Mouse (Mus musculus) embryonic facial prominence, embryonic 15.5 days (tissue): Measurements from ENCODE around the gene Foxd1. TPM values are rescaled to one million over a fixed set of nuclear protein-coding genes. Genes with fewer than 3 reads are reported as not detected.

Experiments used
- ATAC-seq: fragments of 200-750 bp; cut with Nextera tagmentation; 2 replicates; pipeline ENCODE4 v1.8.0; 2017; ENCODE audit warnings: low read depth, moderate TSS enrichment; ENCODE audit not compliant: insufficient number of reproducible peaks, low FRiP score, low TSS enrichment
- H3K27ac ChIP-seq: fragments of 300-500 bp; sonication (generic); replicated peaks from 2 replicates; pipeline ENCODE4 v1.5.1; 2015; ENCODE audit warnings: mild to moderate bottlenecking, inconsistent platforms
- H3K27me3 ChIP-seq: fragments of 300-500 bp; sonication (generic); 2 replicates; pipeline ENCODE4 v1.6.1; 2015; ENCODE audit warnings: inconsistent platforms
- H3K36me3 ChIP-seq: fragments of 300-500 bp; sonication (generic); 2 replicates; pipeline ENCODE4 v1.6.1; 2015; ENCODE audit warnings: mild to moderate bottlenecking, inconsistent platforms
- H3K4me1 ChIP-seq: fragments of 300-500 bp; sonication (generic); 2 replicates; pipeline ENCODE4 v1.6.1; 2015; ENCODE audit warnings: inconsistent platforms
- H3K4me2 ChIP-seq: fragments of 300-500 bp; sonication (generic); replicated peaks from 2 replicates; pipeline ENCODE4 v1.6.1; 2015; ENCODE audit warnings: mild to moderate bottlenecking, inconsistent platforms
- H3K4me3 ChIP-seq: fragments of 300-500 bp; sonication (generic); replicated peaks from 2 replicates; pipeline ENCODE4 v1.5.1; 2015; ENCODE audit warnings: mild to moderate bottlenecking, inconsistent platforms
- H3K9ac ChIP-seq: fragments of 300-500 bp; sonication (generic); 2 replicates; pipeline ENCODE4 v1.6.1; 2015; ENCODE audit warnings: inconsistent platforms
- H3K9me3 ChIP-seq: fragments of 300-500 bp; sonication (generic); replicated peaks from 2 replicates; pipeline ENCODE4 v1.6.1; 2016; ENCODE audit warnings: inconsistent platforms
- WGBS: fragments of 180-500 bp; shearing (Covaris S2); methylation state at CpG from one replicate; pipeline ENCODE4 v1.1.7; 2015; 5-methylcytosine and 5-hydroxymethylcytosine counted together
- polyA plus RNA-seq: library from polyadenylated mRNA; unstranded; fragments of >200 nt; fragmentation: Nextera tagmentation; extraction: Ambion mirVana; gene quantifications from 2 replicates; pipeline ENCODE4 v1.2.1, GENCODE M21; 2015

Gene Foxd1
- polyA plus RNA-seq: 3.0 and 3.1 TPM in 2 replicates

DNA sequence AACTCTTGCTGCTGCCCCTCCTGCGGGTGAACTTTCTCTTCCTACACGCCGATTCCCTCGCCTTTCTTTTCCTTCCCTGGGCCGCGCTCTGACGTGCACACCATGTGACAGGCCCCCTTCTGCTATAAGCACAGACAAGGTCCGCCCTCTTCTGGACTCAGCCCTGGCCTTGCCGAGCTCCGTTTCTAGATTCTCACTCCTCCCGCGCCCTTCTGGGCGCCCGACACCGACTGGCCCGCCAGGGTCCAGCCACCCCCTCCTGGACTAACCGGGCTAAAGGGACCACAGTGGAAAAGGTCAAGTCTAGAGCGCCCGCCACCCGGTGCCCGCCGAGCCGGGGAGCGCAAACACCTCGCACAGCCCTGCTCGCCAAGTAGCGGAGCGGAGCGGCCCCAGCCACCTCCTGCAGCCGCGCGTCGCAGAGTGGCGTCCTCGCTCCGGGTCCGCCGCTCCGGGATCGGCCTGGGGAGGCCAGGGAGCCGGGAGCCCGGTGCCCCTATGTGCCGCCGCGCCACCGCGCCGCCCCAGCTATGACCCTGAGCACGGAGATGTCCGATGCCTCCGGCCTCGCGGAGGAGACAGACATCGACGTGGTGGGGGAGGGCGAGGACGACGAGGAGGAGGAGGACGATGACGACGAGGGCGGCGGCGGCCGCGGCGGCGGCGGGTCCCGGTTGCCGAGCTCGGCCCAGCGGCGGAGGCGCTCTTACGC is at the start of gene Foxd1:
TSS of gene Foxd1 (plus strand) at position 153 of the 712 bp plus-strand sequence.
- Histone ChIP-seq H3K4me1 (peaks cover 24% of the 10 kb centered on the region), H3K4me3 (peak within 1 kb of the TSS; percentile 45), H3K9ac (peak within 1 kb of the TSS; percentile 15), H3K4me2 (peak within 1 kb of the TSS; percentile 77), H3K27me3 (peaks cover 88% of the 10 kb centered on the region), H3K36me3 (no peaks in the 10 kb centered on the region), H3K9me3 (no peaks in the 10 kb centered on the region), H3K27ac (peak within 1 kb of the TSS; percentile 71; the same call in 1 of the 2 replicates)
- peak; percentile 92 for ATAC-seq
- 0% methylated on average over 62 of the region's 76 CpGs for WGBS

DNA sequence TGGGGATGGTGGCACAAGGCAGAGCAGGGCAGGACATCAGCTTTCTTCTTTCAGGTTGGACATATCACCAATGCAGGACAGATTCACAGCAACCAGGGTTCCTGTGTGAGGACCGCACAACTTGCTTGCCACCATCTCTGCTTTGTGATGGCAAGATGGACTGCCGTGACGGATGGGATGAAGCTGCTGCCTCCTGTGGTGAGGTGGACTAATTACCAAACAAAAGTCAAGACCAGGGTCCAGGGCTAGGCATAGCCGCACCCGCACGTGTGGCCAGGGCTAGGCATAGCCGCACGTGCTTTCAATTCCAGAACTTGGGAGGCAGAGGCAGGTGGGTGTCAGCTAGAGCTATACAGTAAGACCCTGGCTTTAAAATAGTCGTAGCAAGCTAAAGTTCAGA is 48.8 kb upstream of the Foxd1 start:
- 91% methylated on average over 9 of the region's 9 CpGs for WGBS
- Histone ChIP-seq H3K4me1 (peaks cover 5% of the 10 kb centered on the region; the same call in 1 of the 2 replicates), H3K4me2 (no peak overlapping the region), H3K9me3 (no peaks in the 10 kb centered on the region), H3K27me3 (no peaks in the 10 kb centered on the region), H3K9ac (no peak overlapping the region), H3K27ac (no peak overlapping the region), H3K36me3 (peaks cover 19% of the 10 kb centered on the region), H3K4me3 (no peak overlapping the region)
- ATAC-seq: no peak

DNA sequence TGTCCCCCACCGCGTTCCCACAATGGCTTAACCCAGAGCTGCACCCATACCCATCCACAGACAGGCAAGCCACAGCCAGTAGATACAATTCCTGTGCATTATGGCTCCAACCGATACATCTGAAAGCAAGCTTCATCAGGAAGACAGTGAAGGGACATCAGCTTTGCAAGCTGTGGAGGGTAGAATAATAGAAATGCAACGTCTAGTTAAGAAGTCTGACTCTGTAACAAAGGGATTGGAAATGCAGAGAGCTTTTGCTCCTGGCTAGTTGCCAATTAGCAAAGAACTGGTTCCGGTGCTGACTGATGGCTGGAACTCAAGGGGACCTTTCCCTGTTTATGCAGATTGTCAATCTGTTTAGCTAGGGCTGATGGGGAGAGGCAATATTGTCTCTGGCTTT is 47.6 kb upstream of the Foxd1 start:
- 36% methylated on average over 5 of the region's 5 CpGs for WGBS
- H3K4me1 ChIP-seq: peaks cover 5% of the 10 kb centered on the region; the same call in 1 of the 2 replicates

DNA sequence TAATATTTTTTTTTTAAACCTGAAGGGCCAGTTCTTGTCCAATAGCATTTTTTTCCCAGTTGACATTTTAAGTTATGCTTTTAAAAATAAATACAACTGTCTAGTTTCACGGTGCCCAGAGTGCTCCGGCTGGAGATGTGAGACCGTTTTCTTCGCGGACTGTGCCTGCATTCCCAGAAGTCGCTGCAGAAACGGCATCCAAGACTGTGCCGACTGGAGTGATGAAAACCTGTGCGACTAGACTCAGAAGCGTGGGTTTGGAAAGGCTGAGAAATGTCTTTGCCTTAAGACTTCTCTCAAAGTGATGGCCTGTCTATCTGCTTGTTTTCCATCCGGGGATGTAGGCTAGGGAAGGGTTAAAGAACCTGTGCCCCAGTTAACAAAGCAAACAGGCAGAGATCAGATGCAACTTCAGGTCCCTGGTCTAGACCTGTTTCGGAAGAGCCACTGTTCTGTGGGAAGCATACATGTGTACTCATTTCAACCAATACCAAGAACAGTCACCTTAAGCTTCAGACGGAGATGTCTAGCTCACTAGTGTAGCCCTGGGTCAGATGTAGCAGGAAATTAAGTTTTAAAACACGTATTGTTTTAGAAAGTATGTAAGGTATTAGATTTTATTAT is 47.1 kb upstream of the Foxd1 start:
- Histone ChIP-seq H3K4me1 (peaks cover 5% of the 10 kb centered on the region; the same call in 1 of the 2 replicates), H3K9me3 (no peaks in the 10 kb centered on the region), H3K4me2 (no peak overlapping the region), H3K9ac (no peak overlapping the region), H3K4me3 (no peak overlapping the region), H3K27ac (peak overlapping the region; percentile 45; the same call in 1 of the 2 replicates), H3K36me3 (peaks cover 36% of the 10 kb centered on the region), H3K27me3 (no peaks in the 10 kb centered on the region)
- ATAC-seq: no peak
- WGBS: 37% methylated on average over 14 of the region's 14 CpGs

More for the DNA sequence above, 47.6 kb upstream of the Foxd1 start:
- H3K36me3 ChIP-seq: peaks cover 30% of the 10 kb centered on the region
- no peaks in the 10 kb centered on the region for H3K27me3 ChIP-seq
- no peak overlapping the region for H3K9ac ChIP-seq
- H3K27ac ChIP-seq: no peak overlapping the region
- ATAC-seq: no peak
- no peak overlapping the region for H3K4me3 ChIP-seq
- no peak overlapping the region for H3K4me2 ChIP-seq
- H3K9me3 ChIP-seq: no peaks in the 10 kb centered on the region

DNA sequence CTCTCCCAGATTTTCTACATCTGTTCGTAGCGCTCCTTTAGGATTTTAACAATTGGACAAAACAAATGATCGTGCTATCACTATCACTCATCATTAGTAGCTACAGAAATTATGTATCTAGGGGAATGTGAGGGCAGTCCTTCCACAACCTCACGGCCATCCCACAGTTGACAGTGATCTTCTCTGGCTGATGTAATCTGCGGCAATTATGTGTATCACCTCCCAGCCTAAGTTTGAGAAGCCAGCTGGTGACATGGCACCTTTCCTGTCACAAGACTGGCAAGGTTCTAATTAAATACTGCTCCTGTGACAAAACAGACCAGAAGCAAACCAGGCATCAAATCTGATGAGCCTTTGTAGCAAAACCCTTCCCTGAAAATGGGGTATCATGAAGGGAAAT is 46.0 kb upstream of the Foxd1 start:
- no peaks in the 10 kb centered on the region for H3K9me3 ChIP-seq
- H3K4me2 ChIP-seq: no peak overlapping the region
- no peak overlapping the region for H3K9ac ChIP-seq
- no peak for ATAC-seq
- peaks cover 44% of the 10 kb centered on the region for H3K36me3 ChIP-seq
- no peaks in the 10 kb centered on the region for H3K27me3 ChIP-seq
- H3K27ac ChIP-seq: no peak overlapping the region
- WGBS: 73% methylated on average over 5 of the region's 5 CpGs
- peaks cover 5% of the 10 kb centered on the region; the same call in 1 of the 2 replicates for H3K4me1 ChIP-seq
- H3K4me3 ChIP-seq: no peak overlapping the region

DNA sequence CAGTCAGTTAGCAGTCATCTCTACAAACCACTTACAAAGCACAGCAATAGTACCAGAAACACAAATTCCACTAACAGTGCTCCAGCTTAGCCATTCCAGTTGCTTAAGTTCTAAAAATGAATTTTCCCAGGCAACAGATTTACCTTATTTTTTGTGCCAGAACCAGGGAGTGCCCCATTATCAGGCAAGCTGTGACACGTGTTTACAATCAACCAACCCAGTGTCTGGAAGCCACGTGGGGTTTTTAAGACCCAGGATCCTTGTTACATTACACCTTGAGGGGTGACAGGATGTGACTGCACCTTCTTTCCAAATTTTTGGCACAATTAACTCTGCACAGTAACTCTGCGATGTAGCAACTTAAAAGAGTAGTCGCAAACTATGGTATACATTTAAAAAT is 45.3 kb upstream of the Foxd1 start:
- WGBS: 60% methylated on average over 4 of the region's 4 CpGs
- no peak overlapping the region for H3K4me2 ChIP-seq

DNA sequence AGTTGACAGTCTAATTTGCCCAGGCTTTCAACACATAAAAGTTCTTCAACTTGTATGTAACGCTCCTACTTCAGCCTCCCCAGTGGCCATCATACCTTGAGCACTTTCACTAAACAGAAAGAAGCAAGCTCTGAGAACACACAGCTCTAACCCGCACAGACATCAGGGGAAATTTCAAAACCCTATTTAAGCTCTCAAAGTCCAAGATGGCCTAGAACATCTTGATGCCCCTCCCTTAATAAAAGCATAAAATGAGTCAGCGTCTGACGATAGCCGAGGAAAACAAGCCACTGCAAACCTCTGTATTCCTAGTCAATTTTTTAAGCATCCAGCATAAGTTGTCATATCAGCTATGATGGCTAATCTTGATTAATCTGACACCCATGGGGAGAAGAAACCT is 42.4 kb upstream of the Foxd1 start:
- peaks cover 52% of the 10 kb centered on the region for H3K36me3 ChIP-seq
- 90% methylated on average over 5 of the region's 5 CpGs for WGBS
- peaks cover 13% of the 10 kb centered on the region for H3K4me1 ChIP-seq

More for the DNA sequence above, 45.3 kb upstream of the Foxd1 start:
- no peak overlapping the region for H3K9ac ChIP-seq
- ATAC-seq: no peak
- H3K4me3 ChIP-seq: no peak overlapping the region
- no peaks in the 10 kb centered on the region for H3K27me3 ChIP-seq
- H3K36me3 ChIP-seq: peaks cover 51% of the 10 kb centered on the region
- H3K27ac ChIP-seq: no peak overlapping the region
- no peaks in the 10 kb centered on the region for H3K9me3 ChIP-seq
- H3K4me1 ChIP-seq: peaks cover 5% of the 10 kb centered on the region; the same call in 1 of the 2 replicates

DNA sequence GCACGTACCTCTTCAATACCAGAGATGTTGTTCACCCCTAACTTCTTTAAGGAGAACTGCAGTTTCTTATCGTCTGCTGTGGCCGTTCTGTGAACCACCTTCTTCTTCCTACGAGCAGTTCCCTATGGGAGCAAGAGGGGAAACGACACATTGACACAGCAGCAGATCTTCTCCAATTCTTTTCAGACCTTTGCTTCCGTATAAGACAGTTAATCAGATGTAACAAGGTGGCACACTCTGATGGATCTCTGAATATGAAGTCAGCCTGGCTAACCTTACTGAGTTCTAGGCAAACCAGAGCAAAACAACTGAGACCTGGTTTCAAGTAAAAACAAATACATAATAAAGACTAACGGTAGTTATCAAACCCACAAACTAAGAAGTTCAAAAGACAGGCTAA is 40.4 kb upstream of the Foxd1 start:
- no peak for ATAC-seq
- H3K27me3 ChIP-seq: no peaks in the 10 kb centered on the region
- H3K9me3 ChIP-seq: no peaks in the 10 kb centered on the region
- 69% methylated on average over 7 of the region's 7 CpGs for WGBS
- H3K4me2 ChIP-seq: no peak overlapping the region
- peaks cover 16% of the 10 kb centered on the region for H3K4me1 ChIP-seq
- no peak overlapping the region for H3K9ac ChIP-seq
- H3K4me3 ChIP-seq: no peak overlapping the region
- no peak overlapping the region for H3K27ac ChIP-seq
- peaks cover 45% of the 10 kb centered on the region for H3K36me3 ChIP-seq

More for the DNA sequence above, 42.4 kb upstream of the Foxd1 start:
- Histone ChIP-seq H3K9me3 (no peaks in the 10 kb centered on the region), H3K4me2 (no peak overlapping the region), H3K27me3 (no peaks in the 10 kb centered on the region), H3K27ac (no peak overlapping the region), H3K4me3 (no peak overlapping the region), H3K9ac (no peak overlapping the region)
- ATAC-seq: no peak

DNA sequence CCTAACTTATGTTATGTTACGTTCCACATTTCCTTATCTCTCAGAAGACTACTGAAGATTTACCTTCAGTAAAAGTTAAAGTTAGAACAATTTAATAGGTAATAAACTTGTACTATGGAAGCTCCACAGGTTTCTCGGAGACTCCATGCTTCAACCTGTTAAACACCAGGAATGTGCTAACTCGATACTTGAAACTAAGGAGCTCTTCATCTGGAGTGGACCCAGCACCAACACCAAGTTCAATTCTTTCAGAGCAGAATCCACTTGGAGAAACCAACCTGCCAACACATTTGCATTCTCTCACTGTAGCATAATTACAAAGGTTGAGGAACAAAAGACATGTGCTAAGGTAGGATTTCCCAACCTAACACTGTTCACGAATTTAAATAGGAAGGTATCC is 38.9 kb upstream of the Foxd1 start:
- H3K27ac ChIP-seq: no peak overlapping the region
- H3K4me1 ChIP-seq: peaks cover 16% of the 10 kb centered on the region
- H3K9ac ChIP-seq: no peak overlapping the region
- H3K27me3 ChIP-seq: no peaks in the 10 kb centered on the region
- peak overlapping the region; percentile 55 for H3K4me2 ChIP-seq
- ATAC-seq: no peak
- H3K9me3 ChIP-seq: no peaks in the 10 kb centered on the region
- peaks cover 35% of the 10 kb centered on the region for H3K36me3 ChIP-seq
- WGBS: 59% methylated on average over 4 of the region's 4 CpGs
- H3K4me3 ChIP-seq: peak overlapping the region; percentile 21; the same call in 1 of the 2 replicates

DNA sequence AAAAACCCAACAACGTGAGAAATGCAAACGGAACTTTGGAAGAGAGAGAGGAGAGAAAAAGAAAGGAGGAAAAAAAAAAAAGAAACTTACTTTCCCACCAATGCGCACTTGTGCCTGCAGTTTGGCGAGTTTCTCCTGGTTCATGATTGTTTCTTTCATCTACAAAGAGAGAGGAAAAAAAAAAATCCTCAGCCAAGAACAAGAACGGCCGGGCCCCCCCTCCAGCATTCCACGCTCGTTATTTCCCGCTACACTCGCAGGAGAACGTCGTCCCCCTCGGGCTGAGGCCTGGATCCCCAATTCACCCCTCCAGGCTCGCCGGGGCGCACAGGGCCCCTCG is 37.9 kb upstream of the Foxd1 start:
- Histone ChIP-seq H3K4me3 (peak overlapping the region; percentile 84), H3K36me3 (peaks cover 25% of the 10 kb centered on the region), H3K4me2 (peak overlapping the region; percentile 55), H3K27ac (peak overlapping the region; percentile 92), H3K9ac (peak overlapping the region; percentile 98), H3K9me3 (no peaks in the 10 kb centered on the region), H3K4me1 (peaks cover 16% of the 10 kb centered on the region), H3K27me3 (no peaks in the 10 kb centered on the region)
- ATAC-seq: no peak
- 0% methylated on average over 17 of the region's 17 CpGs for WGBS

DNA sequence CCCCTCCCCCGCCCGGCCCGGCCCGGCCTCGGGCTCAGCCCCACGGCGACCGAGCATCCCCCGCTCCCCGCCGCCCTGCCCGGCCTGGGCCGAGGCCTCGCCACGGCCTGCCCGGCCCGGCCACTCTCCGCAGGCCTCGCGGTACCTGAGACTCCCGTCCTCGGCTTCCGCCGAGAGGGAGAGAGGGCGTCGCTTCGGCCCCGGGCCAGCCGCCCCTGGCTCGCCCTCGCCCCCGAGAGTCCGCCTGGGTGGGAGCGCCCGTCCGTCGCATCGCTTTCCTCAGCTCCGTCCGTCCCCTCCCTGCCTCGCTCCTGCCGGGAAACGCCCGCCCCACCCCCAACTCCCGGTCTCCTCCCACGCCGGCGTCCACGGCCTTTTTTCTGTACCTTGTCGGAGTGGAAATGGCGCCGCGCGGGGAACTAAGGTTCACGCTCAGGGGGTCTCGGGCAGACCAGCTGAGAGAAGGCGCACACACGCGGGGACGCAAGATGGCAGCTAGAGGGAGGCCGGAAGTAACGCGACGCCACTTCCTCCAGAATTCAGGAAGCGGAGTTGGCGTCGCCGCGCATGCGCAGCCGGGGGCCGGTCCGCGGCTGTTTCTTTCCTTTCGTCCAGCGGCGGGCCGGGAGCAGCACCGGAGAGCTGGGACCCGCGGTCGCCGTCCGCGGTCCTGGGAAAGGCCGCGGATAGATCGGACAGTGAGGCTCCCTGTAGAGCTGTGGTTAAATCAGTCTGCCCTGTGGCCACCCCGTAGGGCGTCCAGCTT is 37.4 kb upstream of the Foxd1 start, which contains the start of gene Btf3:
TSS of gene Btf3 (minus strand) at position 527 of the 766 bp plus-strand sequence.
- Histone ChIP-seq H3K36me3 (peaks cover 19% of the 10 kb centered on the region), H3K4me1 (peaks cover 16% of the 10 kb centered on the region), H3K4me2 (peak within 1 kb of the TSS; percentile 71), H3K9ac (peak within 1 kb of the TSS; percentile 98), H3K4me3 (peak within 1 kb of the TSS; percentile 84), H3K9me3 (no peaks in the 10 kb centered on the region), H3K27ac (peak within 1 kb of the TSS; percentile 92), H3K27me3 (no peaks in the 10 kb centered on the region)
- WGBS: under 1% methylated on average over 87 of the region's 90 CpGs
- ATAC-seq: peak; percentile 89
